Mouse (Mus musculus) 416B (cell line): Measurements from ENCODE around the gene Zfp983.
"Not testable (repeated sequence)": the region's sequence is repeated elsewhere in the genome, so short reads cannot be mapped to it uniquely, and the experiment has no call there.

Experiments used
- DNase-seq: peaks from one replicate; pipeline ENCODE4 v3.0.0; 2011; ENCODE audit warnings: low read depth

Gene Zfp983

DNA sequence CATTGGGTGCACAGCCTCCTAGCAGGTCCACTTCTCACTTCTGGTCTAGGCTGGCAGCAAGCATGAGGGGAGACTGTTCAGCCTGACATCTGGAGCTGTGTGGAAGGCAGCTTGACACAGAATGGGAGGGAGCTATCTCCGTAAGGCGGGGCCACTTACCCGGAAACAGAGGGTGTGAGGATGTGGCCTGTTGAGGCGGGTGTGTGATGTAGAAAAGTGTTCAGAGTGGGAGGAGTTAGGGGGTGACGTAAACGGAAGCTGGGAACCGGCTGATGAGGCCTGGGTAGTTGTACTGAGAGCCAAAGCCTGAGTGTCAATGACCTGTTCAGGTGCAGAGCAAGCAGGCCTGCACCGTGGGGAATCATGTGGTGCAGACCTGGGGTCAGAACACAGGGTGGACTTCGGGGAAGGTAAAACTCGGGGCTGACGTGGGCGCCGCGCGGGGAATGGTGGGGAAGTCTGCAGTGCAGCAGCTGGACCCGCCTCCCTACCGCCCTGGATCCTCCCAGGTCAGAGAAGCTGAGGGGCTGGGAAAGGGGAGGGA is at the start of gene Zfp983:
TSS of gene Zfp983 (plus strand) at position 261 of the 544 bp plus-strand sequence.
- DNase-seq, result peak; percentile 96

DNA sequence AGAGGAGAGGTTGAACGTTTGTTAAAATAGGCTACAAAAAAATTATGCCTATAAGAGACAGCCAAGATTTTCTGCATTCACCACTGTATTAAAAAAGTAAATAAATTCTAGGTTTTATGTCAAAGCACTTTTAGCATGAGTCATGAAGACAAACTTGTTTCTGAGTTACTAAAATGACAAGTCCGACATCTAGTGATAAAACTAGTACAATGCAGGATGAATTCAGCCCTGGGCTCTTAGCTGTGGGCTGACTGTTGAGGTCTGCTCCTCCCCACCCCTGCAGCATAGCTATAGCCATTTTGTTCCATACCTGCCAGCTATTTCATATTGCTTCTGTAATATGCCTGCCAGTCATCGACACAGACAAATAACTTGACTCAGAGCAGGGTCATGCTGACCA is 34.1 kb upstream of the Zfp983 start:
- peak; percentile 35 for DNase-seq

DNA sequence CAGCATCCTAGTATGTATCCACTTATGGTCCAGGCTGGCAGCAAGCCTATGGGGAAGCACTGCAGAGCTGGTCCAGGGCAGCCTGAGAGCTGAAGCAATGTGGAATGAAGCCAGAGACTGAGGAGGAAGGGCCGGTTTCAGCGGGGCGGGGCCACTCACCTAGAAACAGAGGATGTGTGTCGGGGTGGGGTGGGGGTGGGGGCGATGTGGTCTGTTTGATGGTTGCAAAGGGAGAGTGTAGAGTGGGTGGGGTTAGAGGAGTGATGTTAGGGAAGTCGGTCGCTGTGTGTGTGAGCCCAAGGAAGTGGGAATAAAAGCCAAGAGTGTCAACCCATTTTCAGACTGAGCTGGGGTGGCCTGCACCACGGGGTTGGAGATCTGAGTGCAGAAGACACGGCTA is 33.1 kb upstream of the Zfp983 start:
- DNase-seq, result no peak

DNA sequence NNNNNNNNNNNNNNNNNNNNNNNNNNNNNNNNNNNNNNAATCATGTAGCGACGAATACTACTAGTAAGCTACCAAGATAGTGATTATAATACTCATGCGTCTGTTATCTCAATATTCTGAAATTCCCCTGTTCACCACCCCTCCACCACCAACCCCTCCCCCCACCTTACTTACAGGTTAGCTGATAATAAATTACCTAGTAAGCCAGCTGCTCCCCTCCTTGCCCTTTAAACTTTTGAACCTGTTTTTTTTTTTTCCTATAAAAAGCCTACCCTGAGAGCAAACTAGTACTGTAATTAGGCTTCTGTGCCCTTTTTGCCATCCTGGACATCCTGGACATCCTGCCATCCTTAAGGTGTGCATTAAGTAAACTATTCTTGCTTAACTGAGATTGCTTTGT is 26.8 kb upstream of the Zfp983 start:
- DNase-seq, result no peak

DNA sequence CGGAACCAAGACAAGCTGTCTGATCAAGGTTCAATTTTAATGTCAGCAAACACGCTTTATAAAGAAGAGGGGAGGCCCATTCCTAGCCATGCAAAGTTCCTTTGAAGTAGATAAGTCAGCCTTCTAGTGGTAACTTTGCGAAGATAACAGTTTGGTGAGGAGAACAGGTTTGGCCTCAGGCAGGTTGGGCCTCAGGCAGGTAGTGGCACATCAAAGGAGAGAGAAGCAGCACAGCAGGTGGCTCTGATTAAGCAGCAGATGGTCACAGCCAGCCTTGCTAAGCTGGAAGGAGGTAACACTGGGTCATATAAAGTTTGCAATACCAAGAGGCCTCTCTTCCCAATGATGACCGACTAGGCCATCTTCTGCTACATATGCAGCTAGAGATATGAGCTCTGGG is 14.7 kb upstream of the Zfp983 start:
- not testable (repeated sequence) for DNase-seq

DNA sequence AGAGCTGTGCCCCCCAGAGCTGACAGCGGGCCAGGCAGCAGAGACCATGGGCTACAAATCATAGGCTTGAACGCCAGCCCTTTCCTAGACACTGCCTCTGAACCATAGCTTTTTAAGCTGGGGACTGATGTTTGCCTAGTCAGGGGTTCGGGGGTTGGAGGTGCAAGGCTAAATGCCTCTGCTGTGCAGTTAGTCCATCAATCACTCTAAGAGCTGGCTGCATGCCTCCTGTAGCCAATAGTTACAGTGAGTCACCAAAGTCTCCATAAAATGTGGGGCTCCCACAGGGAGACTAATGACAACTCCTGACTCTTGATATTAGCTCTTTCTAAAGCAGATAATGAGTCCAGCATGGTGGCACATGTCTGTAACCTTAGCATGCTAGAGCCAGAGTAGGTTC is 1.6 kb upstream of the Zfp983 start:
- no peak for DNase-seq

DNA sequence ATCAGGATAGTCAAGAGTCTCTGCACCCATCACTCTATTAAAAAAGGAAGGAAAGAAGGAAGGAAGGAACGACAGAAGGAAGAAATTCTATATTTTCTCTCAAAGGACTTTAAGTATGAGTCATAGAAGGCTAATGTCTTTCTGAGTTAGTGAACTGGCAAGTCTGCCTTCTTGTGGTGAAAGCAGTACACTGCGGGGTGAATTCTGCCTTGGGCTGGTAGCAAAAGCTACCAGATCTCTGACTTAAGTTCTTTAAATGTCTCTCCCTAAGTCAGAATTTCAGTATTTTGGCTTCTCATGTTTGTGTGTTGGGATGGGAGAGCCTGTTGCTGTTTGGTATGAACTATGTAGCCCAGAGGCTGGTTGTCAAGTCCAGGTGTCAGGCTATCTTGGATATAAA is 488 bp upstream of the Zfp983 start:
- DNase-seq, result peak; percentile 82

DNA sequence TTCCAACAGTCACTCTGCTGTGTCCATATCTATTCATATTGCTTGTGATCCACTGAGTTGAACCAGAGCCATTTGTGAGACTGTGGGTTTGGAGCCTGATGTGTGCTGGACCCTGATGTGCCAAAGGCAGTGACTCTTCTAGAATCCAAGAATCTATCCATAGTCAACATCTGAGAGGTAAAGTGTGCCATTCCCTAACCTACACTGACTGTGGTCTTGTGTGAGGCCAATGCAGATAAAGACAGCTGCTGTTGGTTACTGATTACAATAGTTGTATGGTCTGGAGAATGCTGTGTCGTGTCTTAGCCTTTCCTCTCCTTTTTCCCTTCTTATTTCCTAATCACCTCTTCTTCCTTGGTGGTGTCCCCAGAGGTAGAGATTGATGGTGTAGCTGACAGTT is 28.4 kb downstream of the Zfp983 start:
- DNase-seq, result not testable (repeated sequence)

DNA sequence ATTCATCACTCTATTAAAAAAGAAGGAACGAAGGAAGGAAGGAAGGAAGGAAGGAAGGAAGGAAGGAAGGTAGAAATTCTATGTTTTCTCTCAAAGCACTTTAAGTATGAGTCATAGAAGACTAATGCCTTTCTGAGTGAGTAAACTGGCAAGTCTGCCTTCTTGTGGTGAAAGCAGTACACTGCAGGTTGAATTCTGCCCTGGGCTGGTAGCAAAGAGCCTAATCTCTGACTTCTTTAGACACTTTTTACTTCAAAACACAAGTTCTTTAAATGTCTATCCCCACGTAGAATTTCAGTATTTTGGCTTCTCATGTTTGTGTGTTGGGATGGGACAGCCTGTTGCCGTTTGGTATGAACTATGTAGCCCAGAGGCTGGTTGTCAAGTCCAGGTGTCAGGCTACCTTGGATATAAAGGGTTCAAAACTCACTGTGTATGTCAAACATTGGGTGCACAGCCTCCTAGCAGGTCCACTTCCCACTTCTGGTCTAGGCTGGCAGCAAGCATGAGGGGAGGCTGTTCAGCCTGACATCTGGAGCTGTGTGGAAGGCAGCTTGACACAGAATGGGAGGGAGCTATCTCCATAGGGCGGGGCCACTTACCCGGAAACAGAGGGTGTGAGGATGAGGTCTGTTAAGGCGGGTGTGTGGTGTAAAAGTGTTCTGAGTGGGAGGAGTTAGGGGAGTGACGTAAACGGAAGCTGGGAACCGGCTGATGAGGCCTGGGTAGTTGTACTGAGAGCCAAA is 29.0 kb downstream of the Zfp983 start:
- peak; percentile 97 for DNase-seq

DNA sequence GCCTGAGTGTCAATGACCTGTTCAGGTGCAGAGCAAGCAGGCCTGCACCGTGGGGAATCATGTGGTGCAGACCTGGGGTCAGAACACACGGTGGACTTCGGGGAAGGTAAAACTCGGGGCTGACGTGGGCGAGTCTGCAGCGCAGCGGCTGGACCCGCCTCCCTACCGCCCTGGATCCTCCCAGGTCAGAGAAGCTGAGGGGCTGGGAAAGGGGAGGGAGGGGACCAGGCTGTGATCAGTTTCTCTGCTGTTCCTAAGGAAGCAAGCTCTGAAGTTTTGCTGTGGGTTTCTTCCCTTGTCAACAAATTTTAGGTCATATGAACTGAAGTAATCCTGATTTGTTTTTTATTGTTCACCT is 29.6 kb downstream of the Zfp983 start:
- DNase-seq, result not testable (repeated sequence)

DNA sequence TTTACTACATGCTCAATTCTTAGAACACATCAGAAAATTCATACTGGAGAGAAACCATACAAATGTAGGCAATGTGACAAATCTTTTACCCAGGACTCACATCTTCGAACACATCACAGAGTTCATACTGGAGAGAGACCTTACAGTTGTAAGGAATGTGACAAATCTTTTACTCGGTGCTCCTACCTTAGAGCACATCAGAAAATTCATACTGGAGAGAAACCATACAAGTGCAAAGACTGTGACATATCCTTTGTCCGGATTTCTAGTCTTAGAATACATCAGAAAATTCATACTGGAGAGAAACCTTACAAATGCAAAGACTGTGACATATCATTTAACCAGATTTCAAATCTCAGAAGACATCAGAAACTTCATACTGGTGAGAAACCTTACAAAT is 41.1 kb downstream of the Zfp983 start, which contains the start of gene Gm10226:
TSS of gene Gm10226 (plus strand) at position 301 of the 400 bp plus-strand sequence.
- DNase-seq, result no peak

DNA sequence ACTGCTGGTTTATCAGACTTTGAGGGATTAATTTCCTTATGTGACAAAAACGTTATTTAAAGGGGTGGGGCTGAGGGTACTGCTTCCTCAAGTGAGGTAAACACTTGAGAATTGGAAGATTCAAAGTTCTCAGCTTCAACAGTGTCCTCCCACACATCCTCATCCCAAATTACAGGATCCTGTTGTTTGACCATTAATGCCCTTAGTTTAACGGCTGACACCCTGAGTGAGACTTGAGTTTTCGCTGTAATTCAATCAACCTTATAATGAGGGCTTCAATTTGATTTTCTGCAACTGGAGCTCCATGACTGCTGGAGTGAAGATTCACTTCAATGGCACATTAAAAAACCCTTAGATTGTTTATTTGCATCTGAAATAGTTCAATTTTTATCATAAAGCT is 42.9 kb downstream of the Zfp983 start:
- DNase-seq, result no peak

DNA sequence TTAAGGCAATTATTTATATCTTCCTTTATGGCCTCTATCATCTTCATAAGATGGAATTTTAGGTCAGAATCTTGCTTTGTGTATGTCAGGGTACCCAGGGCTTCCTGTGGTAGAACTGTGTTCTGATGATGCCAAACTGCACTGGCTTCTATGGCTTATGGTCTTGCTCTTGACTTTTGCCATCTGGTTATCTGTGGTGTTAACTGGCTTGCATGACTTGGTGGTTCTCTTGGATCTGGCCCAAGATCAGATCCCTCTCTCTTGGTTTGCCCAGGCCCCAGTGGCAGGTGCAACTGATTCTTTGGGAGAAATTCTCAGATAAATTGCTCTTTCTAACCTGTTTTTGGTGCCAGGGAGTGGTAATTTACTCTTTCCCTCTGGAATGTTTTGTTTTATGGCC is 45.6 kb downstream of the Zfp983 start:
- DNase-seq, result peak; percentile 9

DNA sequence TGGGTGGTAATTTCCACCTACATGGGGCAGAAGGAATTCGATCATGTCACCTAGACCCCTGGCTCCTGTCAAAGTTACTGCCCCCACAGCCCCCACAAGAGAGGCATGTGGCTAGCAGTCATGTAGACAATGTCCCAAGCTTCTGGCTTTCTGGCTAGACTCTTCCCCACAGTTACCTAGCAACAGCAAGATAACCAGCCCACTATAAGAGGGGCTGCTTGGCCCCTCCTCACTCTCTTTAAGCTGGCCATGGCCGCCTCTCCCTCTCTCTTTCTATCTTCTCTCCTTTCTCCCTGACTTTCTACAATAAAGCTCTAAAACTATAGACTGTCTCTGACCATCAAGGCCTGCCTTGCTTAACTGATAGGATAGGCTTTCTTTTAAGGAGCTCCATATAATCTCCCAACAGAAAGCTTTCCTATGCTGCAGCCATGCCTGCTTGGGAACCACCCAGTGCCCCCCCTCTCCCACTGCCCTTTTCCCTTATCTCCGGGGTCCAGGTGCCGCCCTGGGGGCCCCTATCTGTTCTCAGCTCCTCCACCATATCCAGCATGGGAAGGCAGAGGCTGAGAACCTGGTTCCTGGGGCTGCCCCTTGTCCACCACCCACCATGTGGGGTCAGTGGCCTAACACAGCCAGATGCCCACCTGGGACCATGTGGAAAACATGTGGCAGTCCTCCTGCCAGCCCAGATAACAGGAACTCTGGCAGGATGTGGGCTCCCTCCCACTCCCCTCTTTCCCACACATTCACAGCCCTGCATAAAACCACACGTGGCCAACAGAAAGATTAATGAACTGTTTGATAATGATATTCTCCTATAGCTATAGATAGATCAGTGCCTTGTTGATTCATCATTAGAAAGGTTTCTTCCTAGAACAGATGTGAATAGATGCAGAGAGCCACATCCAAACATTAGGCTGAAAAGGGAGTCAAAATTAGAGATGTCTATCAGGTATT is 52.1 kb downstream of the Zfp983 start:
- DNase-seq, result peak; percentile 72

DNA sequence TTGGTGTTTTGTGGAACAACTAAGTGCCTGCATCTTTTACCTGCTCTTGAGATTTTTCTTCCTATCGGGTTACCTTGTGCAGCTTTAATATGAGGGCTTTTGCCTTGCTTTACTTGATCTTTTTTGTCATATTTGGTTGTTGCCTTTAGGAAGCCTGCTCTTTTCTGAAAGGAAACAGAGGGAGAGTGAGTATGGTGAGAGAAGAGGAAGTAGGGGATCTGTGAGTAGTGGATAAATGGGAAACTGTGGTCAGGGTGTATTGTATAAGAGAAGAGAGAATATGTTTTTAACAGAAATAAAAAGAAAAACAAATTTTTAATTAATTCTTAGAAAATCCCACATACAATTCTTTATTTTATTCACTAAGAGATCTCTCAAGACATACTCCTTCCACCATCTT is 53.0 kb downstream of the Zfp983 start:
- DNase-seq, result peak; percentile 82

DNA sequence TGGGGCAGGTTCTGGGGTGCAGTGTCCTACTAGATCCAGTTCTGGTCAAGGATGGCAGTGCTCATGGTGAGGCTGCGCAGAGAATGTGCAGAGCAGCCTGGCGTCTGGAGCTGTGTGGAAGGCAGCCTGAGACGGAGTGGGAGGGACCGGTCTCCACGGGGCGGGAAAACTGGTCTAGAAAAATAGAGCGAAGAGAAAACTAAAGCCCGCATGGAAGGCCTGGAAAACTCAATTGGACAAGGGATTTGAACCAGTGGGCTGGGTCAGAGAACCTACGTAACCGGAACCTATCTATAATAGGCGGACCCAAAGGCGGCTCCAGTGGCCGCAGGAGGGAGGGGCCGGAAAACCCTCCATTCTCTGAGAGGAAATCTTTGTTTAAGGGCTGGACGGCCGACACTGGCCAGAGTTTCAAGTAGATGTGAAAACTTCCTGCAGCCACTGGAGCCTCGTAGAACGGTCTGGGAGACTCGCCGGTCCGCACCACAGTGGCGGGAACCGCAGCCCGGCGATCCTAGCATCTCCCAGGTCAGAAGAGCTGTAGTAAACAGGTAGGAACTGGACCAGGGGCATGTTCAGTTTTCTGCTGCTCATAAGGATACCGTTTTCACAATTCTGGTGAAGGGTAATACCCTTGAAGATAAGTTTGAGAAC is 57.0 kb downstream of the Zfp983 start, which contains the start of gene Zfp760:
TSS of gene Zfp760 (plus strand) at position 399 of the 654 bp plus-strand sequence.
- DNase-seq, result peak; percentile 93

DNA sequence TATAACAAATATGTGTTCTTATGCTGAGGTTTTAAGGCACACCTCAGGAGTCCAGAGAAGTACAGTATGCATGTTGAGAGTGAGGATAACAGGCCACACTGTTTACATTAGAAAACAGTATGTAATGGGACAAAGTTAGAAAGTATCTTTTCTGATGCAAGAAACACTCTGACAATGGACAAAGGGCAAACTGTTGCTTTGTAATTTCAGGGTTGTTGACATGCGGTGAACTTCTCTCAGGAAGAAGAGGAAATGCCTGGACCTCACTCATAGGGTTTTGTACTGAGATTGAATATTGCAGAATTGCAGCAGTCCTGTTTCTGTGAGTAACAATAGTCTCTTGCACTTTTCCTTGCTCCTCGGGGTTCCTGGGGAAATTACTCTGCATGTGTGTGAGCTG is 58.0 kb downstream of the Zfp983 start:
- DNase-seq, result peak; percentile 61
